ENCODE assay signal across 32 mouse cellular contexts in genomic region chr10:52718199-52718917, GRCm38 (mm10). TPM values are rescaled to one million over a fixed set of nuclear protein-coding genes. Genes with fewer than 3 reads are reported as not detected.
DNase-seq lines count a peak whose midpoint lies in the region; ATAC-seq and TF ChIP-seq lines count a peak whose summit lies in the region.
"Had no signal": no experiment of that assay in that cellular context is flagged by ENCODE, and none has a peak within 500 bp of the region (broad histone marks: within the 10 kb centered on the region; RNA-seq: fewer than 3 reads in every experiment).

No protein-coding gene starts in this region.

- H3K4me3 ChIP-seq in midbrain, embryonic 11.5 days (ENCODE audit: low read depth, low read length), result no peak overlapping the region
- no peak overlapping the region for H3K4me3 ChIP-seq in midbrain, postnatal 0 days (ENCODE audit: low read depth, low read length)
- H3K4me3 ChIP-seq in forebrain, embryonic 13.5 days, result no peak overlapping the region
- no peak overlapping the region for H3K4me3 ChIP-seq in midbrain, embryonic 14.5 days (replicated peaks; ENCODE audit: low read depth, low read length)
- H3K4me3 ChIP-seq: gastrocnemius, adult 2 months; heart, embryonic 12.5 days; hindbrain, embryonic 15.5 days; limb, embryonic 10.5 days; limb, embryonic 15.5 days; liver, embryonic 13.5 days; neural tube, embryonic 15.5 days; stomach, embryonic 15.5 days had no signal

- DNase-seq in embryo, embryonic 11 days, result peak; percentile 6
- DNase-seq in embryo, embryonic 9.5 days (ENCODE audit: extremely low spot score), result no peak
- no peak for DNase-seq in midbrain, embryonic 11.5 days (ENCODE audit: low spot score, missing footprints)
- no peak for DNase-seq in midbrain, postnatal 0 days (ENCODE audit: low spot score)
- peak; percentile 47 for DNase-seq in midbrain, embryonic 14.5 days
- no peak for DNase-seq in adrenal gland, postnatal 10 days
- no peak for DNase-seq in right cerebral cortex, adult 2 months (ENCODE audit: low spot score in 2 of 2)
- DNase-seq: adrenal gland, postnatal 25 days; cerebellum, adult 2 months; cerebellum, postnatal 14 days; gastrocnemius, adult 2 months; gastrocnemius, postnatal 36 days; heart, adult 18-20 months; heart, postnatal 4 days; kidney, adult 11 months; kidney, postnatal 14 days; layer of hippocampus, adult 9-11 months; liver, embryonic 13.5 days; lung, embryonic 14.5 days; lung, postnatal 14 days; retina, postnatal 1 day; right cerebral cortex, postnatal 25 days had no signal

- no peak overlapping the region for H3K4me2 ChIP-seq in midbrain, embryonic 11.5 days
- no peak overlapping the region for H3K4me2 ChIP-seq in midbrain, postnatal 0 days (ENCODE audit: low read depth, low read length, poor library complexity, severe bottlenecking)
- H3K4me2 ChIP-seq in forebrain, embryonic 13.5 days, result no peak overlapping the region
- no peak overlapping the region for H3K4me2 ChIP-seq in midbrain, embryonic 14.5 days (ENCODE audit: low read length)
- H3K4me2 ChIP-seq: heart, embryonic 12.5 days; hindbrain, embryonic 15.5 days; limb, embryonic 15.5 days; liver, embryonic 13.5 days; lung, embryonic 14.5 days; neural tube, embryonic 15.5 days; stomach, embryonic 15.5 days had no signal

- 82% methylated on average over 1 of the region's 1 CpGs for WGBS in midbrain, embryonic 11.5 days
- WGBS in midbrain, postnatal 0 days, result 79% methylated on average over 1 of the region's 1 CpGs
- 26% methylated on average over 1 of the region's 1 CpGs for WGBS in forebrain, embryonic 13.5 days
- WGBS in midbrain, embryonic 14.5 days, result 68% methylated on average over 1 of the region's 1 CpGs

- H3K36me3 ChIP-seq in midbrain, embryonic 11.5 days (ENCODE audit: control insufficient read depth, insufficient read depth, low read length), result no peaks in the 10 kb centered on the region
- H3K36me3 ChIP-seq in midbrain, postnatal 0 days (ENCODE audit: insufficient read depth, low read length), result no peaks in the 10 kb centered on the region
- H3K36me3 ChIP-seq in forebrain, embryonic 13.5 days (ENCODE audit: poor library complexity, severe bottlenecking), result no peaks in the 10 kb centered on the region
- H3K36me3 ChIP-seq in midbrain, embryonic 14.5 days (ENCODE audit: control insufficient read depth, insufficient read depth, low read length), result no peaks in the 10 kb centered on the region
- H3K36me3 ChIP-seq: G1E; heart, embryonic 12.5 days; hindbrain, embryonic 15.5 days; limb, embryonic 10.5 days; limb, embryonic 15.5 days; liver, embryonic 13.5 days; neural tube, embryonic 15.5 days; stomach, embryonic 15.5 days had no signal

- TF ChIP-seq CTCF in midbrain, postnatal 0 days (IDR thresholded peaks at IDR 0.05), result no peak

- H3K9ac ChIP-seq in midbrain, embryonic 11.5 days (ENCODE audit: low read length), result no peak overlapping the region
- no peak overlapping the region for H3K9ac ChIP-seq in midbrain, postnatal 0 days (replicated peaks; ENCODE audit: low read length, poor library complexity, severe bottlenecking)
- H3K9ac ChIP-seq in forebrain, embryonic 13.5 days, result no peak overlapping the region
- no peak overlapping the region for H3K9ac ChIP-seq in midbrain, embryonic 14.5 days (replicated peaks; ENCODE audit: low read length)
- H3K9ac ChIP-seq: heart, embryonic 12.5 days; hindbrain, embryonic 15.5 days; limb, embryonic 15.5 days; liver, embryonic 13.5 days; lung, embryonic 14.5 days; neural tube, embryonic 15.5 days; stomach, embryonic 15.5 days had no signal

- peak; percentile 83 for ATAC-seq in midbrain, embryonic 11.5 days (ENCODE audit: low FRiP score)
- ATAC-seq in midbrain, postnatal 0 days (ENCODE audit: low FRiP score), result no peak
- ATAC-seq in forebrain, embryonic 13.5 days, result peak; percentile 76
- ATAC-seq in midbrain, embryonic 14.5 days (ENCODE audit: low FRiP score, low TSS enrichment), result no peak; the same call in 1 of the 2 replicates
- ATAC-seq: inflammation-experienced regulatory T-cells, adult 6 months; Patski had no signal

- no peaks in the 10 kb centered on the region for H3K27me3 ChIP-seq in midbrain, embryonic 11.5 days (ENCODE audit: control insufficient read depth, insufficient read depth, low read length)
- no peaks in the 10 kb centered on the region for H3K27me3 ChIP-seq in midbrain, postnatal 0 days (ENCODE audit: insufficient read depth, low read length)
- H3K27me3 ChIP-seq in forebrain, embryonic 13.5 days, result no peaks in the 10 kb centered on the region
- H3K27me3 ChIP-seq in midbrain, embryonic 14.5 days (ENCODE audit: control insufficient read depth, insufficient read depth, low read length), result no peaks in the 10 kb centered on the region
- H3K27me3 ChIP-seq: heart, embryonic 12.5 days; hindbrain, embryonic 15.5 days; limb, embryonic 15.5 days; liver, embryonic 13.5 days; neural tube, embryonic 15.5 days; Patski; stomach, embryonic 15.5 days had no signal

- no peaks in the 10 kb centered on the region for H3K9me3 ChIP-seq in midbrain, embryonic 11.5 days (ENCODE audit: control insufficient read depth, low read length)
- H3K9me3 ChIP-seq in midbrain, postnatal 0 days (ENCODE audit: low read length), result no peaks in the 10 kb centered on the region
- H3K9me3 ChIP-seq in forebrain, embryonic 13.5 days (replicated peaks), result no peaks in the 10 kb centered on the region
- no peaks in the 10 kb centered on the region for H3K9me3 ChIP-seq in midbrain, embryonic 14.5 days (ENCODE audit: control insufficient read depth, low read length)
- H3K9me3 ChIP-seq: G1E; heart, embryonic 12.5 days; hindbrain, embryonic 15.5 days; limb, embryonic 10.5 days; limb, embryonic 15.5 days; liver, embryonic 13.5 days; neural tube, embryonic 15.5 days; stomach, embryonic 15.5 days had no signal

- peaks cover 3% of the 10 kb centered on the region; the same call in 1 of the 2 replicates for H3K4me1 ChIP-seq in midbrain, embryonic 11.5 days (ENCODE audit: control insufficient read depth, insufficient read depth, low read length)
- H3K4me1 ChIP-seq in midbrain, postnatal 0 days (ENCODE audit: insufficient read depth, low read length), result no peaks in the 10 kb centered on the region
- peaks cover 8% of the 10 kb centered on the region for H3K4me1 ChIP-seq in forebrain, embryonic 13.5 days
- no peaks in the 10 kb centered on the region for H3K4me1 ChIP-seq in midbrain, embryonic 14.5 days (ENCODE audit: control insufficient read depth, insufficient read depth, low read length)
- H3K4me1 ChIP-seq: heart, embryonic 12.5 days; hindbrain, embryonic 15.5 days; limb, embryonic 10.5 days; limb, embryonic 15.5 days; liver, embryonic 13.5 days; neural tube, embryonic 15.5 days; stomach, embryonic 15.5 days had no signal

- H3K27ac ChIP-seq in midbrain, embryonic 11.5 days (ENCODE audit: low read depth, low read length), result no peak overlapping the region
- no peak overlapping the region for H3K27ac ChIP-seq in midbrain, postnatal 0 days (ENCODE audit: low read depth, low read length)
- H3K27ac ChIP-seq in forebrain, embryonic 13.5 days, result no peak overlapping the region
- no peak overlapping the region for H3K27ac ChIP-seq in midbrain, embryonic 14.5 days (replicated peaks; ENCODE audit: low read depth, low read length)
- H3K27ac ChIP-seq: gastrocnemius, adult 2 months; hindbrain, embryonic 15.5 days; limb, embryonic 10.5 days; limb, embryonic 15.5 days; liver, embryonic 13.5 days; neural tube, embryonic 15.5 days; stomach, embryonic 15.5 days had no signal

RNA-seq across cellular contexts. Expression of gene Slc35f1, which starts 28.0 kb away (rescaled TPM):
- 11.6 and 12.6 TPM in 2 replicates for polyA plus RNA-seq in midbrain, embryonic 11.5 days (2014; fragmentation: Nextera tagmentation; extraction: Ambion mirVana)
- total RNA-seq in midbrain, postnatal 0 days (2014; rRNA removed), result 111 and 114 TPM in 2 replicates
- polyA plus RNA-seq in midbrain, postnatal 0 days (2015; fragmentation: Nextera tagmentation; extraction: Ambion mirVana), result 32.5 and 35.2 TPM in 2 replicates
- polyA plus RNA-seq in forebrain, embryonic 13.5 days (2015; fragmentation: Nextera tagmentation; extraction: Ambion mirVana), result 26.1 and 28.9 TPM in 2 replicates
- polyA plus RNA-seq in midbrain, embryonic 14.5 days (2014; fragmentation: Nextera tagmentation; extraction: Ambion mirVana), result 35.6 and 43.0 TPM in 2 replicates
- total RNA-seq in adrenal gland, postnatal 10 days (2021), result 1 to 10 TPM; 1.6 to 2.2 TPM
- total RNA-seq: G1E had no signal
- polyA plus RNA-seq: G1E; inflammation-experienced regulatory T-cells, adult 6 months had no signal

Comparison
In these comparisons a context has a peak if more than half of its experiments do, and no peak if none do; other contexts are left out.
1. DNase-seq: peak in embryo, embryonic 11 days (single experiment) and midbrain, embryonic 14.5 days (single experiment); none in embryo, embryonic 9.5 days (single experiment), midbrain, embryonic 11.5 days (single experiment), midbrain, postnatal 0 days (single experiment), adrenal gland, postnatal 10 days (single experiment) and right cerebral cortex, adult 2 months (0 of 2).
2. ATAC-seq: peak in midbrain, embryonic 11.5 days (single experiment) and forebrain, embryonic 13.5 days (single experiment); none in midbrain, postnatal 0 days (single experiment) and midbrain, embryonic 14.5 days (single experiment).